ENCODE assay signal across 13 mouse cellular contexts in the genomic region with DNA sequence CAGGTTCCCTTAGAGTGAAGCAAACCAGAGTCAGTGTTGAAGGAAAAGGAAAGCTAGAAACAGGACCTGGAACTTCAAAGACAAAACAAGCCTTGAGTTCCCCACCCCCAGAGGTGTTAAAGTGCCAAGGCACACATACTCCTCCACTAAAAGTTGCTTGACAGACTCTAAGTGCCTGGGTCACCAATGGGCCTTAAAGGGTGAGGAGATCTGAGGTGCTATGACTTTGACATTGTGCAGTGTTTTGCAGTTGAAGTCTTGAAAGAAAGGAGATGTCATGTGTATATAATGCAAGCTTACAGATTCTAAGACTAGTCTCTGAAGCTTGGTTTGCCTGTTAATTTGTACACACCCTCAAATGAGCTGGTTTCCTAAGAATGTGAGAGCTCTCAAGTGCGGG.
DNase-seq lines count a peak whose midpoint lies in the region; ATAC-seq and TF ChIP-seq lines count a peak whose summit lies in the region.
"Had no signal": no experiment of that assay in that cellular context is flagged by ENCODE, and none has a peak within 500 bp of the region (broad histone marks: within the 10 kb centered on the region; RNA-seq: fewer than 3 reads in every experiment).

No protein-coding gene starts in this region.

- no peak for DNase-seq in heart, postnatal 25 days (ENCODE audit: low spot score)
- DNase-seq in embryo, embryonic 10.5 days (ENCODE audit: low spot score), result peak; percentile 48
- DNase-seq in lung, embryonic 14.5 days, result peak; percentile 59
- DNase-seq in thymus, postnatal 10 days (ENCODE audit: low spot score in 2 of 2), result no peak
- DNase-seq in ovary, postnatal 36 days (ENCODE audit: low spot score), result no peak
- DNase-seq: cerebellum, postnatal 25 days had no signal

- peaks cover 11 to 46% of the 10 kb centered on the region in 2 experiments; a peak in 3 of 4 replicates for H3K4me1 ChIP-seq in heart, embryonic 14.5 days (ENCODE audit: control insufficient read depth in 2 of 2, insufficient read depth in 2 of 2, low read length in 2 of 2)
- H3K4me1 ChIP-seq in embryonic facial prominence, embryonic 15.5 days, result peaks cover 16% of the 10 kb centered on the region
- H3K4me1 ChIP-seq in lung, embryonic 14.5 days (ENCODE audit: insufficient read depth), result peaks cover 43% of the 10 kb centered on the region

- H3K27ac ChIP-seq in heart, embryonic 14.5 days (replicated peaks in 1 of 2; ENCODE audit: control insufficient read depth in 1 of 2, insufficient read depth in 1 of 2, low read depth in 2 of 2, low read length in 2 of 2), result peak overlapping the region; percentile 19 to 66; a peak in 3 of 4 replicates
- H3K27ac ChIP-seq in embryonic facial prominence, embryonic 15.5 days (replicated peaks), result peak overlapping the region; percentile 34; the same call in 1 of the 2 replicates
- peak overlapping the region; percentile 60 for H3K27ac ChIP-seq in lung, embryonic 14.5 days (ENCODE audit: low read depth)
- H3K27ac ChIP-seq: hindbrain, embryonic 15.5 days; layer of hippocampus, adult 2 months had no signal

- intact Hi-C loops in heart, postnatal 25 days (cut with DNase I), result loop anchor here (5.0 kb wide), 1 partner anchor 63 kb away; no protein-coding TSS in a partner anchor

- H3K9me3 ChIP-seq in heart, embryonic 14.5 days (ENCODE audit: control insufficient read depth, low read length), result peaks cover 2% of the 10 kb centered on the region; the same call in 1 of the 2 replicates
- H3K9me3 ChIP-seq in embryonic facial prominence, embryonic 15.5 days (replicated peaks), result 0 out of 2 replicates have a peak, but pooled peaks cover 2% of the 10 kb centered on the region
- no peaks in the 10 kb centered on the region; the same call in 1 of the 2 replicates for H3K9me3 ChIP-seq in lung, embryonic 14.5 days (ENCODE audit: low read depth, low read length)
- H3K9me3 ChIP-seq: hindbrain, embryonic 15.5 days had no signal

- no peak overlapping the region for H3K4me2 ChIP-seq in heart, embryonic 14.5 days (ENCODE audit: low read length)
- H3K4me2 ChIP-seq in embryonic facial prominence, embryonic 15.5 days (replicated peaks), result no peak overlapping the region
- H3K4me2 ChIP-seq in lung, embryonic 14.5 days, result no peak overlapping the region
- H3K4me2 ChIP-seq: hindbrain, embryonic 15.5 days; midbrain, embryonic 11.5 days had no signal

- no peak for TF ChIP-seq CTCF in lung, embryonic 14.5 days (IDR thresholded peaks at IDR 0.05; ENCODE audit: low read depth)

- no peak overlapping the region for H3K9ac ChIP-seq in heart, embryonic 14.5 days (ENCODE audit: low read length)
- H3K9ac ChIP-seq in embryonic facial prominence, embryonic 15.5 days, result no peak overlapping the region
- no peak overlapping the region for H3K9ac ChIP-seq in lung, embryonic 14.5 days
- H3K9ac ChIP-seq: hindbrain, embryonic 15.5 days had no signal

- no peaks in the 10 kb centered on the region for H3K36me3 ChIP-seq in heart, embryonic 14.5 days (ENCODE audit: control insufficient read depth, insufficient read depth, low read length)
- H3K36me3 ChIP-seq in embryonic facial prominence, embryonic 15.5 days, result no peaks in the 10 kb centered on the region
- no peaks in the 10 kb centered on the region for H3K36me3 ChIP-seq in lung, embryonic 14.5 days (ENCODE audit: insufficient read depth)
- H3K36me3 ChIP-seq: hindbrain, embryonic 15.5 days had no signal

- 27% methylated on average over 1 of the region's 1 CpGs for WGBS in heart, embryonic 14.5 days
- WGBS in embryonic facial prominence, embryonic 15.5 days, result 67% methylated on average over 1 of the region's 1 CpGs
- 53% methylated on average over 1 of the region's 1 CpGs for WGBS in lung, embryonic 14.5 days

- H3K27me3 ChIP-seq in heart, embryonic 14.5 days (ENCODE audit: control insufficient read depth, insufficient read depth, low read length), result no peaks in the 10 kb centered on the region
- no peaks in the 10 kb centered on the region for H3K27me3 ChIP-seq in embryonic facial prominence, embryonic 15.5 days
- no peaks in the 10 kb centered on the region for H3K27me3 ChIP-seq in lung, embryonic 14.5 days (ENCODE audit: insufficient read depth, low read length)
- H3K27me3 ChIP-seq: CH12.LX; hindbrain, embryonic 15.5 days had no signal

- peak; percentile 47; the same call in 1 of the 2 replicates for ATAC-seq in heart, embryonic 14.5 days (ENCODE audit: insufficient number of reproducible peaks, insufficient read depth, low FRiP score, low read depth)
- no peak for ATAC-seq in embryonic facial prominence, embryonic 15.5 days (ENCODE audit: insufficient number of reproducible peaks, low FRiP score, low TSS enrichment, low read depth)
- ATAC-seq in lung, embryonic 14.5 days (ENCODE audit: insufficient read depth), result no peak
- no peak for ATAC-seq in CD4-positive, CD25-positive, alpha-beta regulatory T cell, adult 4 months

- H3K4me3 ChIP-seq in heart, embryonic 14.5 days (ENCODE audit: control insufficient read depth in 1 of 2, insufficient read depth in 1 of 2, low read depth in 1 of 2, low read length in 2 of 2), result no peak overlapping the region
- H3K4me3 ChIP-seq in embryonic facial prominence, embryonic 15.5 days (replicated peaks), result no peak overlapping the region
- H3K4me3 ChIP-seq in lung, embryonic 14.5 days (ENCODE audit: low read depth, low read length), result no peak overlapping the region
- H3K4me3 ChIP-seq: hindbrain, embryonic 15.5 days; layer of hippocampus, adult 2 months had no signal

Comparison
In these comparisons a context has a peak if more than half of its experiments do, and no peak if none do; other contexts are left out.
1. DNase-seq: peak in embryo, embryonic 10.5 days (single experiment) and lung, embryonic 14.5 days (single experiment); none in heart, postnatal 25 days (single experiment), thymus, postnatal 10 days (0 of 2) and ovary, postnatal 36 days (single experiment).
2. Peak in every context shown above with its lines, with median percentiles within 50 percentile points of each other: H3K27ac ChIP-seq.